Mouse (Mus musculus) MEL-GATA-1-ER (cell line): Measurements from ENCODE around the gene Mgll.

ENCODE experiments used
- DNase-seq: peaks from one replicate; pipeline ENCODE4 v3.0.0-alpha.2; 2012; ENCODE audit warnings: low read depth; ENCODE audit errors: extremely low read depth

Mgll gene

GRCm38 (mm10) chr6:88717143-88718032 is 6.8 kb upstream of the Mgll start:
- DNase-seq, result no peak

- no peak for DNase-seq
Observed at GRCm38 (mm10) chr6:88718033-88718725, 6.0 kb upstream of the Mgll start.

DNA sequence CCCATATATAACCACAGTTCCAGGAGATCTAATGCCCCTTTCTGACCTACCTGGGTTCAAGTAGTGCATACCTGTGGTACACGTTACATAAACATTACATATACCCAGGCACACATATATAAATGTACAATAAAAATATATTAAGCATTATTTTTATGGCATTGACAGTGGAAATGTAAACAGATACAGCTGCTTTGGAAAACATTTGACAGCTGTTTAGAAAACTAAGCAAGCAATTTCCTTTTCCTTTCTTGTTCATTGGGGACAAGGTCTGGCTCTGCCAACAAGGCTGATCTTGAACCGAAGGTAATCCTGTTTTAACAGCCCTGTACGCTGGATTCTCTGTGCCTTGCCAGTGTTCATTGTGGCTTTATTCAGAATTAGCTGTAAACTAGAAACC is 3.2 kb upstream of the Mgll start:
- DNase-seq, result no peak

DNA sequence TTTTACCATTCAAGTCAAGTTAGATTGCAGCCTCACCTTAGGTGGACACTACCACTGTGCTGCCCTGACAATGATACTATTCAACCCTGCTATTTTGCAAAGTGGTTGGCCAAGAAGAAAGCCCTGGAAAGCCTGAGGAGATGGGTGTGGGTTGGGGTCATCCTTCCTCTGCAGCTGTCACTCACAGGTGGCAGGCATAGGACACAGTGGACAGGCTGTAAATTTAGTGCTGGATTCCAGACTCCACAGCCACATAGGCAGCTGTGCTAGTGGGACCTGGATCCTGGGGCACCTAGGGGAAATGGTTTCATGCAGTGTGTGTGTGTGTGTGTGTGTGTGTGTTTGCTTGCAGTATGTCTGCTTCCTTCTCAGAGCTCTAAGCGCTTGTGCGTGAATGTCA is 1.3 kb upstream of the Mgll start:
- no peak for DNase-seq

DNA sequence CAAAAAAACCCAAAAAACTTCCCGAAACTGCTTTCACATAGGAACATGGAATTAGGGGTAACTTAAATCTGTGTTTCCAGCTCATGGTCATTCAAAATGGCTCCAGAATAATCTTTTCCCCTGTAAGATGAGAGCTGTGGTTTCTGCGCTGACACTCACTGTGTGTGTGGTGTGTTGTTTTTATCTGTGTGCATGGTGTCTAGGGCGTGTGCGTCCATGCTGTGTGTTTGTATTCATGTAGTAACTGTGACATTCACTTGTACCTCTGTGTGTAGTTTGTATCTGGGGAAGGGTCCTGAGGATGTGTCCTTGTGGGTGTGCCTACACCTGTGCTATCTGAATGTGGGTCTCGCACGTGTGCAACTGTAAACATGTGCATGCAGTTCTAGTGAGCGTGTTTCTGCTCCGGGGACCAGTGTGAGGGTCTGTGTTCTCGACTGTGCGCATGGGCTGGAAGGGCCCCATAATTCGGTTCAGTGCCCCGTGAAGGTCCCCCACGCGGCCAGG is 353 bp upstream of the Mgll start:
- DNase-seq, result no peak

GRCm38 (mm10) chr6:88725590-88725989 is 1.4 kb downstream of the Mgll start:
- no peak for DNase-seq

GRCm38 (mm10) chr6:88726252-88727211 is 2.3 kb downstream of the Mgll start:
- DNase-seq, result no peak

GRCm38 (mm10) chr6:88727490-88727889 is 3.3 kb downstream of the Mgll start:
- DNase-seq, result no peak

- DNase-seq, result no peak
Observed at GRCm38 (mm10) chr6:88728054-88728453, 3.8 kb downstream of the Mgll start.

- DNase-seq, result no peak
Observed at GRCm38 (mm10) chr6:88728515-88728914, 4.3 kb downstream of the Mgll start.

DNA sequence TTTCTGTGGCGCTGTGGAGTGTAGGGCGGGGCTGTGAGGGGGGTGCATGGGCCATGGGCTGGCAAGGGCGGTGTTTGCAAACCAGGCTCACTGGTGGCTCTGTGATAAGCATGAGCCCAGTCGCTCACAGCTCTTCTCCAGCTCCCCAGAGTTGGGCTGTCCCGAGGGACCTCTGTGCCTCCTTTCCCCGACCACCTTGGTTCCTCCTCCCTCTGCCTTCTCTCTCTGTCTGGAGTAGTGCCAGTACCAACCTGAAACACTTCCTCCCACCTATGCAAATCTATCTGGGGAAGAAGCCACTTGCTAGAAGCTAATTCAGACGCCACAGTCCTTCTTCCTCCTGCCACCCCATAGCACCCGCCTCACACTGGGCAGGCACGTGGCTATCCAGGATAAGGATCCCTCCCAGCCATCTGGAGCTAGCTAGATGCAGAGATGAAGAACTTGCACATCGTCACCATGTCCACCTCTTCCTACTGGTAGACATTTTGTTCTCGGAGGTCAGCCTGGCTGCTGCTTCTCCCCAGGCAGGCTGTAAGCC is 7.1 kb downstream of the Mgll start:
- DNase-seq, result no peak

DNA sequence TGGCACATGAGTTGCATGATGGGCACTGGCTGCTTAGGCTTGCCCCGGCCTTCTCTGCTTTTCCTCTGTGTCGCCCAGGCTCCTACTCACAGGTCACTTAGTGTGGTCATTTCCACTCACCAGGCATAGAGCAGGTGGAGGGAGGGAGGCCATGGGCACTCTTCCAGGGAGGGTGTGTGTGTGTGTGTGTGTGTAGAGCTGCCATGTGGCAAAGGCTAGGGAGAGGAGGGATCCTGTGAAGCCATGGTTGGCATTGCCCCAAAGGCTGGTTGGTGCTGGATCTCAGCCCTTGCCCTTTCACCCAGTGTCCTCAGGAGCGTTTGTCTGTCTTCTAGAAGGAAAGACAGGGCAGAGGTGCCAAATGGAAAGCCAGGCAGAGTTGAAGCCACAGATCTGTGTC is 7.8 kb downstream of the Mgll start:
- DNase-seq, result no peak

DNA sequence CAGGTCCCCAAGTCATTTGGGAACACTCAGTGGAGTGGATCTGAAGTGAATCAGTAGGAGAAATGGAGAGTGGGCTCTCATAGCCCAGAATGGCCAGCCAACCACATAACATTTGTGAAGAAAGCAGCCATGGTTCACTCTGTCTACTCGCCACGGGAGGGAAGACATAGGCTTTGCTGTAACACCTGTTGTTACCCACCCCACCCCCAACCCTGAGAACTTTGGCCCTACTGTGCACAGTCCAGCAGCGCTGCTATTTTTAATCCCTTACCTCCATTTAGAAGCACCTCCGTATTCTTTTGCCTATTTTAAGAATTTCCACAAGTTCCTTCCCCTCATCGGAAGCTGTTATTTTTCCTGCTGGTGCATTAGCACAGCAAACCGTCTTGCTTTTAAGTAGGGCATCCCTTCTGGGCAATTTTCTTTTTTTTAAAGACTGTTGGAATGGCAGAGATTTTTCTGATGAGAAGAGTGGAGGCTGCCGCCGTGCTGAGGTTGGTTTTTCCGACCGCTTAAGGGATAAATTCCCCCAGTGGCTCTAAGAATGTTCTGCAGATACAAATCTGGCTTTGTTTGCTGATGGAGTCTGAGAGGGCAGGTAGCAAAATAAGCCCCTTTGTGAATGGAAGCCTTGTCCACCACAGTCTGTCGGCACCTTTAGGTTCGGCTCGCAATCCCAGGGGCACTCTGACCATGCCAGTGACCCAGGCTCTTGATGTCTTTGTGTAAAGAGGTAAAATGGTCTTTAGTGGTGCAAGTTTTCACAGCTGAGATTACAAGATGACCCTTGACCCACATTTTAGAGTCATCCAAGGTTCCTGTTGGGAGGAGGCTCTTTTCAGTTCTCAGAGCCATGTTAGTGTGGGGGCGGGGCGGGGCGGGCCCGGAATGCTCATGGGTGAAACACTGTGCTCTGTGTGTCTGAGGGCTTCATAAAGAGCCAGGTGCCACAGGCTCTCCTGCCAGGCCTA is 8.7 kb downstream of the Mgll start:
- no peak for DNase-seq

GRCm38 (mm10) chr6:88736337-88736736 is 12.1 kb downstream of the Mgll start:
- no peak for DNase-seq

DNA sequence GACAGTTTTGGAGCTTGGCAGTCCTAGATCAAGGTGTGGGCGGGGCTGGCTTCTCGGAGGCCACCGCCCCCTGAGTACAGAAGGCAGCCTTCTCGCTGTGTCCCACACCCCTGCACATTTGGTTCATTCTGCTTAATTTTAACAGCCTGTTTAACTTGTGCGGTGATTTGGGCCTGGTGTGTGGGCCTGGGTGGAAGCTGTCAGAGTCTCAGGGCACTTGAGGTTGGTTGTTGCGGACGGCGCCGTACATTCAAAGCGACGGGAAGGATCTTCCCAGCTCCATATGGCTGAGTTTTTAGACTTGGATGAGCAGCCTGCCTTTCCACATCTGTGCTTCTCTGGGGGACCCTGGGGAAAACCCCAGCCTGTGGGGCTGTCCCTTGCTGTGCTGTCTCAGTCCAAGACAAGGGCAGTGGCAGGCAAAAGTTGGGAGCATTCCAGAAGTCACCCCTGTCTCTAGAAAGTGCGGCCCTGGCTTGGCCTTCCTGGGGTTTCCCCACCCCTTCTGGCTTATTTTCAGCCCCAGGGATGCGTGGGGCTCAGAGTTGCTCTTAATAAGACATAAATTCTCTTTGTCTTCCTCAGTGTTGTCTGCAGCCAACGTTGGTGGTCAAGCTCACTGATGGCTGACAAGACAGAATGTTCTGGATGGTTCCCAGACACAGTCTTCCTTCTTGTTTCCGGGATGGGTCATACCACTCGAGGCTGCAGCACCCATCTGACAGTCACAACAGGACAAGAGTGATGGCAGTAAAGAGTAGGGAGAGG is 12.7 kb downstream of the Mgll start:
- no peak for DNase-seq

- no peak for DNase-seq
Observed at GRCm38 (mm10) chr6:88737509-88737888, 13.3 kb downstream of the Mgll start.

- peak; percentile 60 for DNase-seq
Observed at GRCm38 (mm10) chr6:88741041-88741440, 16.8 kb downstream of the Mgll start.

- DNase-seq, result no peak
Observed at GRCm38 (mm10) chr6:88741791-88742190, 17.6 kb downstream of the Mgll start.
